Mouse (Mus musculus) liver, postnatal 0 days (tissue): Measurements from ENCODE around the gene Cdc42ep5. TPM values are rescaled to one million over a fixed set of nuclear protein-coding genes. Genes with fewer than 3 reads are reported as not detected.

Experiments used
- ATAC-seq: fragments of 200-750 bp; cut with Nextera tagmentation; 2 replicates; pipeline ENCODE4 v1.8.0; 2017; ENCODE audit warnings: mild to moderate bottlenecking, moderate library complexity
- DNase-seq: peaks from one replicate; pipeline ENCODE4 v3.0.0-alpha.2; 2016
- H3K27ac ChIP-seq: fragments of 300-500 bp; sonication (generic); 2 replicates; pipeline ENCODE4 v1.5.1; 2014; ENCODE audit warnings: antibody characterized with exemption, moderate library complexity, mild to moderate bottlenecking, low read depth
- H3K27me3 ChIP-seq: fragments of 300-500 bp; sonication (generic); 2 replicates; pipeline ENCODE4 v1.6.1; 2014; ENCODE audit warnings: low read length, control low read depth, mixed read lengths; ENCODE audit not compliant: insufficient read depth
- H3K36me3 ChIP-seq: fragments of 300-500 bp; sonication (generic); replicated peaks from 2 replicates; pipeline ENCODE4 v1.6.1; 2014; ENCODE audit warnings: mild to moderate bottlenecking, control low read depth, low read length, moderate library complexity, mixed read lengths; ENCODE audit not compliant: insufficient read depth
- H3K4me1 ChIP-seq: fragments of 300-500 bp; sonication (generic); 2 replicates; pipeline ENCODE4 v1.6.1; 2014; ENCODE audit warnings: antibody characterized with exemption, mild to moderate bottlenecking, control low read depth; ENCODE audit not compliant: insufficient read depth
- H3K4me2 ChIP-seq: fragments of 300-500 bp; sonication (generic); 2 replicates; pipeline ENCODE4 v1.6.1; 2014; ENCODE audit warnings: low read depth, mild to moderate bottlenecking, low read length, moderate library complexity, mixed read lengths
- H3K4me3 ChIP-seq: fragments of 300-500 bp; sonication (generic); 2 replicates; pipeline ENCODE4 v1.5.1; 2014; ENCODE audit warnings: low read depth, low read length
- H3K9ac ChIP-seq: fragments of 300-500 bp; sonication (generic); replicated peaks from 2 replicates; pipeline ENCODE4 v1.6.1; 2014; ENCODE audit warnings: mild to moderate bottlenecking, moderate library complexity
- H3K9me3 ChIP-seq: fragments of 300-500 bp; sonication (generic); 2 replicates; pipeline ENCODE4 v1.6.1; 2016; ENCODE audit warnings: mild to moderate bottlenecking, control low read depth, low read length, mixed read lengths
- CTCF ChIP-seq: sonication (generic); IDR thresholded peaks from 2 replicates; pipeline ENCODE4 v1.5.1; 2016; ENCODE audit warnings: antibody characterized with exemption, low read depth
- EP300 ChIP-seq: IDR thresholded peaks from 2 replicates; pipeline ENCODE4 v1.6.1; 2016; ENCODE audit warnings: antibody characterized with exemption, low read depth, mild to moderate bottlenecking
- WGBS: fragments of 180-500 bp; shearing (Covaris S2); extraction: QIAGEN DNeasy Blood & Tissue Kit; methylation state at CpG from one replicate; pipeline ENCODE4 v1.1.7; 2014; ENCODE audit not compliant: insufficient replicate concordance; 5-methylcytosine and 5-hydroxymethylcytosine counted together
- polyA plus RNA-seq: library from polyadenylated mRNA; unstranded; fragments of >200 nt; fragmentation: Nextera tagmentation; extraction: Ambion mirVana; gene quantifications from 2 replicates; pipeline ENCODE4 v1.2.1, GENCODE M21; 2015

Gene Cdc42ep5
- polyA plus RNA-seq, 1 experiment from 2014 or later: 8.2 TPM

- peak; percentile 83 for DNase-seq
- Histone ChIP-seq H3K27ac (peak overlapping the region; percentile 97), H3K4me3 (peak overlapping the region; percentile 82), H3K36me3 (peaks cover 21% of the 10 kb centered on the region), H3K4me1 (peaks cover 26% of the 10 kb centered on the region), H3K27me3 (0 out of 2 replicates have a peak, but pooled peaks cover 3% of the 10 kb centered on the region), H3K4me2 (peak overlapping the region; percentile 98), H3K9me3 (no peaks in the 10 kb centered on the region), H3K9ac (peak overlapping the region; percentile 86; the same call in 1 of the 2 replicates)
- ATAC-seq: peak; percentile 87
- WGBS: 8% methylated on average over 14 of the region's 14 CpGs
- TF ChIP-seq EP300 (peak; percentile 38; the same call in 1 of the 2 replicates), CTCF (no peak)
Measured at GRCm38 (mm10) chr7:4150811-4151221, 13.8 kb downstream of the Cdc42ep5 start.

GRCm38 (mm10) chr7:4150059-4150541, 14.6 kb downstream of the Cdc42ep5 start, which contains the start of gene Leng9:
Gene Leng9, minus strand, starts transcription at chr7:4150374.
- Histone ChIP-seq H3K4me1 (peaks cover 26% of the 10 kb centered on the region), H3K27ac (peak within 1 kb of the TSS; percentile 97), H3K4me3 (peak within 1 kb of the TSS; percentile 82), H3K4me2 (peak within 1 kb of the TSS; percentile 98), H3K36me3 (peaks cover 28% of the 10 kb centered on the region), H3K9me3 (no peaks in the 10 kb centered on the region), H3K27me3 (0 out of 2 replicates have a peak, but pooled peaks cover 3% of the 10 kb centered on the region), H3K9ac (peak within 1 kb of the TSS; percentile 86)
- WGBS: 2% methylated on average over 14 of the region's 14 CpGs
- ATAC-seq (peak; percentile 37), DNase-seq (peak; percentile 54)
- no peak for TF ChIP-seq CTCF

GRCm38 (mm10) chr7:4149209-4150054, 15.2 kb downstream of the Cdc42ep5 start:
- DNase-seq (peak; percentile 83), ATAC-seq (peak; percentile 56)
- peak overlapping the region; percentile 97 for H3K27ac ChIP-seq
- peak overlapping the region; percentile 86 for H3K9ac ChIP-seq
- peaks cover 26% of the 10 kb centered on the region for H3K4me1 ChIP-seq
- no peaks in the 10 kb centered on the region for H3K9me3 ChIP-seq
- H3K4me3 ChIP-seq: peak overlapping the region; percentile 82
- 0 out of 2 replicates have a peak, but pooled peaks cover 3% of the 10 kb centered on the region for H3K27me3 ChIP-seq
- TF ChIP-seq EP300 (no peak), CTCF (no peak)
- WGBS: under 1% methylated on average over 58 of the region's 64 CpGs
- H3K36me3 ChIP-seq: peaks cover 35% of the 10 kb centered on the region
- H3K4me2 ChIP-seq: peak overlapping the region; percentile 98

- 32% methylated on average over 18 of the region's 18 CpGs for WGBS
- Histone ChIP-seq H3K36me3 (peaks cover 43% of the 10 kb centered on the region), H3K4me1 (peaks cover 26% of the 10 kb centered on the region), H3K27me3 (0 out of 2 replicates have a peak, but pooled peaks cover 3% of the 10 kb centered on the region), H3K9ac (peak overlapping the region; percentile 86), H3K4me3 (peak overlapping the region; percentile 82), H3K4me2 (peak overlapping the region; percentile 98), H3K27ac (peak overlapping the region; percentile 97), H3K9me3 (no peaks in the 10 kb centered on the region)
- TF ChIP-seq CTCF: no peak
- no peak for TF ChIP-seq EP300
- DNase-seq (peak; percentile 30), ATAC-seq (peak; percentile 6; the same call in 1 of the 2 replicates)
Measured at GRCm38 (mm10) chr7:4148341-4149208, 16.1 kb downstream of the Cdc42ep5 start.

GRCm38 (mm10) chr7:4147836-4148235, 16.8 kb downstream of the Cdc42ep5 start:
- TF ChIP-seq EP300 (no peak), CTCF (no peak)
- Histone ChIP-seq H3K27me3 (0 out of 2 replicates have a peak, but pooled peaks cover 3% of the 10 kb centered on the region), H3K9me3 (no peaks in the 10 kb centered on the region), H3K4me1 (peaks cover 26% of the 10 kb centered on the region), H3K36me3 (peaks cover 51% of the 10 kb centered on the region), H3K4me2 (peak overlapping the region; percentile 98; the same call in 1 of the 2 replicates), H3K4me3 (no peak overlapping the region), H3K27ac (no peak overlapping the region), H3K9ac (peak overlapping the region; percentile 86; the same call in 1 of the 2 replicates)
- ATAC-seq (no peak), DNase-seq (no peak)
- 83% methylated on average over 4 of the region's 4 CpGs for WGBS

GRCm38 (mm10) chr7:4147371-4147770, 17.3 kb downstream of the Cdc42ep5 start:
- H3K9ac ChIP-seq: no peak overlapping the region
- H3K9me3 ChIP-seq: no peaks in the 10 kb centered on the region
- 0 out of 2 replicates have a peak, but pooled peaks cover 3% of the 10 kb centered on the region for H3K27me3 ChIP-seq
- 77% methylated on average over 20 of the region's 20 CpGs for WGBS
- H3K36me3 ChIP-seq: peaks cover 55% of the 10 kb centered on the region
- H3K4me3 ChIP-seq: no peak overlapping the region
- TF ChIP-seq EP300 (no peak), CTCF (no peak)
- ATAC-seq (no peak), DNase-seq (peak; percentile 17)
- no peak overlapping the region for H3K27ac ChIP-seq
- H3K4me2 ChIP-seq: no peak overlapping the region
- H3K4me1 ChIP-seq: peaks cover 26% of the 10 kb centered on the region
